Mouse (Mus musculus) kidney, adult 2 months (tissue): ENCODE measurements around the gene Grn.

Source experiments
- CTCF ChIP-seq: fragments of 200-500 bp; conservative IDR thresholded peaks from 2 replicates; pipeline ENCODE4 v1.5.1; 2011; ENCODE audit warnings: low read depth, mild to moderate bottlenecking, control low read depth, low read length, moderate library complexity, mixed read lengths; ENCODE audit not compliant: insufficient read depth, insufficient read length
- POLR2A ChIP-seq: fragments of 200-500 bp; IDR thresholded peaks from one replicate; pipeline ENCODE4 v1.6.1; 2011; ENCODE audit warnings: low read depth, low read length, control low read depth

- no peak for TF ChIP-seq POLR2A
- no peak for TF ChIP-seq CTCF
Observed at GRCm38 (mm10) chr11:102439093-102440082, 9.3 kb downstream of the Grn start.
